Mouse (Mus musculus): Measurements from ENCODE around the gene Twf2. TPM values are rescaled to one million over a fixed set of nuclear protein-coding genes. Genes with fewer than 3 reads are reported as not detected.

Gene Twf2
- 100 to 1,000 TPM; 168 to 177 TPM for total RNA-seq (2023)

DNA sequence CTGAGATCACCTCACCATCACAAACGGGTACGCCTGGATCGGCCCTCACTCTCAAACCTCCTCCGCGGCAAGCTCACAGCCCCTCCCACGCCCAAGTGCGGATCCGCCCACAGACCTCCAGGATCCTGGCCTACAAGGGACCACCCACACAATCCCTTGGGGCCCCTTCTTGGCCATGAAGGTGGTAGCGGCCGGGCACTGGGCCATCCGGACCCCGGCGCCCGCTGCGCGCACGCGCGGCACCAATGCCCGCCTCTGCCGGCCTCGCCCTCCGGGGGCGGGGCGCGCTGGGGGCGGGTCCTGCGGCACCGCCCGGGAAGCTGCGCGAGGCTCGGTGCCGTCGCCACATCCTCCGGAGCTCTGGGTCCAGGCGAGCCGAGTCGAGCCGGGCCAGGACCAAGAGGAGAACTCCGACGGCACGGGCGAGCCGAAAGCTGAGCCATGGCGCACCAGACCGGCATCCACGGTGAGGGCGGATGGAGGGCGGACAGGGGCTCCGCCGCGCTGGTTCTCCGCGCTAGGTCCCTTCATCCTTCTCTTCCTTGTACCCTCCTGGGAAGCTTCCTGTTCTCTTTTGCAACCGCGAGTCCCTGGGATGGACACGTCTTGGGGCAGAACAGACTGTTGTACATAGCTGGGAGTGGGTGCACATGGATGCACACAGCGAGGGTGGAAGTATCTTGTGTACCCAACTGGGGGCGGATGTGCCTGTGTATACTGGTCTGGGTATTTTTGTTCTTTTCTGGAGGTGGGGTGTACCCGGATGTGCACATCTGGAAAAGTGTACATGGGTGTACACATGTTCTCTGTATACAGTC is at the start of gene Twf2:
Gene Twf2 (plus strand): TSS at position 290 of the 818 bp plus-strand sequence.

GRCm38 (mm10) chr9:106158037-106158491 is 44.8 kb upstream of the Twf2 start, which contains the start of gene Glyctk:
Glyctk (minus strand) TSS chr9:106158138.

DNA sequence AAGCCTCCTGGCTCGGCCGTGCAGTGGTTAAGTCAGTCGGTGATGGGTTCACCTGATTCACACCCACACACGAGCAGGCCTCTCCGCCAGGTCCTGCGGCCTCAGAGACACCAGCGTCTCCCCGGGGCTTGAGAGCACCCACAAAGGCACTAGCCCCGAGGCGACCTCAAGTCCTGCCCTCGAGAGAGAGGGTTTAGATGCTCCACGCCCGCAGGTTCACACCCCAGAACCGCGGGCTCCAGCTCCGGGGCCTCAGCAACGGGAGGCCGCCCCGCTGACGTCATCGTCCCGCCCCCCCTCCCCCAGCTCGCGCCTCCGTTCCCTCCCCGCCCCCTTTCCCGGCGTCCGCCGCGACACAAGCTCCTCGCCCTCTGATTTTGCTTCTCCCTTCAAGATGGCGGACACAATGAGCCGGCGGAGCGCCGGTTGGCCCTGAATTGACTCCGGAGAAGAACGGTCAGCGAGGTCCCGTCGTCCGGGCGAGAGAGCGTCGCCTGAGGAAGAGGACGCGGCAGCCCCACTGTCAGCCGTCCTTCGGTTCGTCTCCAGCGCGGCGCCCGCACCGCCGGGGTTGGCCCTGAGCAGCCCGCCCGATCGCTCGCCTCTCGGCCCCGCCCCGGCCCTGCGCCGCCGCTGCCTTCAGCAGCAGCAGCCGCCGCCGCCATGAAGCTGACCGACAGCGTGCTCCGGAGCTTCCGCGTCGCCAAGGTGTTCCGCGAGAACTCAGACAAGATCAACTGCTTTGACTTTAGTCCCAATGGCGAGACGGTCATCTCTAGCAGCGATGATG is 32.2 kb upstream of the Twf2 start, which contains the start of gene Wdr82:
Gene Wdr82 (plus strand): TSS at position 373 of the 790 bp plus-strand sequence.

DNA sequence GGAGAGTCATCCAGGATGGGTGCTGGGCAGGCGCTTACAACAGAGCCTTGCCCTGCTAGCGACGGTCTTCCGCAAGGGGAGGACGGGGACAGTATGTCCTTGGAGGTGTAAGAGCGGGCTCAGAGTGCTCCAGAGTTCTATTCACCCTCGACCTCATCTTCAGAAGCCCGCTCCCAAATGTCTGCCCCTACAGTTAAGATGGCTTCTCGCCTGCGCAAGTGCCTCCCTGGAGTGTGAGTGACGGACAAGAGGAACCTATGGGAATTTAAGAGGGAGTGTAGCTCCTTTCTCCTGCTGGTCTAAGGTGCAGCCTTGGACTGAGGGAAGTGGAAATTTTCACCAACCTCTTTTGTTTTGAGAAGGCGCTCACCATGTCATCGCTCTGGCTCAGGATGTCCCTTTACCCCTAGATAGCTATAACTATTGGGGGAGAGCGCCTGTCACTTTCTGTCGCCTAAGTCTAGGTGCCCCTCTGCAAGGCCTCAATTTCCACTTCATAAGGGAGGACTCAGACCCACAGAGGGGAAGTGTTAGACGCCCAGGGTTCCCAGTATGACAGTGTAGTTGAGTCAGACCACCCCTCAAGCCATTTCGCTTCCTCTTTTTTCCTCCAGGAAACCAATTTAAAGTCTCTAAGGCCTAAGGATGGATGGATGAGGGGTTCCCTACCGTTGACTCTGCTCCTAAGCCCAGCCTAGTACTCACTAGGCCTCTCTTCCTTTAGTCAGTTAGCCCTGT is 3.2 kb upstream of the Twf2 start, which contains the start of gene Ppm1m:
Gene Ppm1m (minus strand): TSS at position 212 of the 738 bp plus-strand sequence.

DNA sequence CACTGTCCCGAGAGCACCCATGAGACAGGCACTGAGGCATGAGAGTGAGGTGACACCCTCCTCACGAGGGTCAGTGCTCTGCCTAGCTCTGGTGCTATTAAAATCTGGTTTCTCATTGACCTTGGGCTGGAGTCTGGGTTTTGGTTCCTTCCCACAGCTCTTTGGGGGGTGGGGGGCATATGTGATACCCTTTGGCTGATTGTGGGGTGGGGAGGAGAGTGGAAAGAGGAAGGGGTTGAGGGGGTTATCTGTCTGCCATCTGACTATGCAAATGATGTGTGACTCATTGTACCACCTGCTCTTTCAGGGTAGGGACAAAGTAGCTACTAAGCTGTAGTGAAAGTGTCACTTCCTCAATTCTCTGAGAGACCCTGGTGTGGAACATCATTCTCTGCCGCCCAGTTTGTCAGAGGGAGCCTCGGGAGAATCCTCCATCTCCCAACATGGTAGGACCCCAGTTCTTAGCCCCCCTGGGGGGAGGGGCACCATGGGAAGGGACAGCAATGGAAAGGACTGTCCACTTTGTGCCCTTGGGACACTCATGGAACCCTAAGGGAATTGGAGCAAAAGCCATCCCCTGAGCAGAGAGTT is 19.4 kb downstream of the Twf2 start, which contains the start of gene Tlr9:
Gene Tlr9 (plus strand): TSS at position 338 of the 591 bp plus-strand sequence.

Other genes starting within 250 kb of the Twf2 start
- under 1 TPM; 0.04 to 0.07 TPM for gene Col6a5, start 242.5 kb upstream of the Twf2 start, total RNA-seq (2023)
- not detected for gene Col6a4, start 106.3 kb upstream of the Twf2 start, total RNA-seq (2023)
- 1 to 10 TPM; 1.0 to 1.2 TPM for gene Glyctk, start 45.0 kb upstream of the Twf2 start, total RNA-seq (2023)
- gene Wdr82, start 32.2 kb upstream of the Twf2 start, total RNA-seq (2023): 10 to 100 TPM; 54.8 to 64.9 TPM
- gene Ppm1m, start 3.4 kb upstream of the Twf2 start, total RNA-seq (2023): 100 to 1,000 TPM; 143 to 146 TPM
- gene Tlr9, start 19.5 kb downstream of the Twf2 start, total RNA-seq (2023): 10 to 100 TPM; 12.3 to 18.3 TPM
- gene Alas1, start 45.5 kb downstream of the Twf2 start, total RNA-seq (2023): 100 to 1,000 TPM; 184 to 213 TPM
- 10 to 100 TPM; 14.6 to 15.2 TPM for gene Poc1a, start 78.0 kb downstream of the Twf2 start, total RNA-seq (2023)
- gene Dusp7, start 165.5 kb downstream of the Twf2 start, total RNA-seq (2023): 10 to 100 TPM; 23.1 to 29.5 TPM
- gene Rpl29, start 226.3 kb downstream of the Twf2 start, total RNA-seq (2023): 100 to 1,000 TPM; 362 to 383 TPM
- gene Acy1, start 235.2 kb downstream of the Twf2 start, total RNA-seq (2023): 1 to 10 TPM; 5.0 to 5.1 TPM
- 1 to 10 TPM; 2.5 TPM for gene Abhd14b, start 244.4 kb downstream of the Twf2 start, total RNA-seq (2023)
- 1 to 10 TPM; 2.7 to 3.0 TPM for gene Abhd14a, start 244.6 kb downstream of the Twf2 start, total RNA-seq (2023)